Mouse (Mus musculus) WW6 (cell line): ENCODE results near the gene Mei1.
"Not testable (repeated sequence)": the region's sequence is repeated elsewhere in the genome, so short reads cannot be mapped to it uniquely, and the experiment has no call there.

ENCODE experiments used
- DNase-seq: peaks from one replicate; pipeline ENCODE4 v3.0.0-alpha.2; 2013; ENCODE audit warnings: low read depth, low spot score

The Mei1 gene

DNA sequence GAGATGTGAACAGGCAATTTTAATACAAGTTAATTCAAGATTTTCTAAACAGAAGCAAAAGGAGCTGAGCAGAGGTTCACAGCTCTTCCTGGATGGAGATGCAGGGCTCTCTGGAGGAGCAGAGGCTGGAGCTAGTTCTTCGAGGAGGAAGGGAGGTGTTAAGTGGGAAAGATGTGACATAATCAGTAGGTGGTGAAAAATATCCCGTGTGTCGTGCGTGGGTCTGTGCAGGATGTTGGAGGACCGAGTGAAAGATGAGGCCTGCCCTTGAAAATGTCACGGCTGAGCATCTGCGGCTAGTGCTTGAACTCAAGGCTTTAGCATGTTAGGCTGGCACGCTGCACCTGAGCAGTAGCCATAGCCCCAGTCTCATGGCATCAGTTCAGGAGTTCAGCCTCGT is 15.8 kb downstream of the Mei1 start:
- no peak for DNase-seq

DNA sequence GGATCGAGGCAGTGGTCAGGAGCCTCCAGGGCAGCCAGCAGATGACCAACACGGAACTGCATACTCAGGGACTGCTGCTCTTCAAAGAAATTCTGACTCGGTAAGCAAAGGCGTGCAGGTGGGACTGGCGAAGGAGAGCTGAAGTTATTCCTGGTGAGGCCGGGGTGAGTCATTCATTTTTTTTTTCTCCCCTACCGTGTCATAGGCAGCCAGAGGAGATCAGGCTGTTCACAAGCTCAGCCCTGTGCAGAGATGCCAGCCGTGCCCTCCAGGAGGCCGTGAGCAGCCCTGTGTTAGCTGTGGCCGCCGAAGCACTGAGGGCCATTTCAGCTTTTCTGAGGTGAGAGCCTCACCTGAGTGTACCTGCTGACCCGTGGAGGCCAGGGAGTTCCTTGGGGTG is 16.3 kb downstream of the Mei1 start:
- DNase-seq, result no peak

DNA sequence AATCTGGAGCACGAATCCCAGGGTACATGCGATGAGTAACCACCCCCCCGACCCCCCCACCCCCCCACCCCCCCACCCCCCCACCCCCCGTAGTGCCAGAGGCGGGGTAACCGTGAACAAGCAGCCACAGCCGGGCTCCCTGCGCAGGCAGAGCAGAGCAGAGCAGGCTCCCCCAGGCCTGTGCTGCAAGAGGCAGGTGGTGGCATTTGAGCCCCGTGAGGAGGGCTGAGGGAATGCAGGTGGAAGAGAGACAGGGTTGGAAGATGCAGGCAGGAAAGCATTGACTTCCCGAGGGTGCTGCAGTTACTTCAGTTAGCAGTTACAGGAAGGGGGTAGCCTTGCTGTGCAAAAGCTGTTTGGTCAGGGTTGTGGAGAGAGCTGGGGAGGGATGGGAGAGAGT is 17.5 kb downstream of the Mei1 start:
- DNase-seq, result no peak

DNA sequence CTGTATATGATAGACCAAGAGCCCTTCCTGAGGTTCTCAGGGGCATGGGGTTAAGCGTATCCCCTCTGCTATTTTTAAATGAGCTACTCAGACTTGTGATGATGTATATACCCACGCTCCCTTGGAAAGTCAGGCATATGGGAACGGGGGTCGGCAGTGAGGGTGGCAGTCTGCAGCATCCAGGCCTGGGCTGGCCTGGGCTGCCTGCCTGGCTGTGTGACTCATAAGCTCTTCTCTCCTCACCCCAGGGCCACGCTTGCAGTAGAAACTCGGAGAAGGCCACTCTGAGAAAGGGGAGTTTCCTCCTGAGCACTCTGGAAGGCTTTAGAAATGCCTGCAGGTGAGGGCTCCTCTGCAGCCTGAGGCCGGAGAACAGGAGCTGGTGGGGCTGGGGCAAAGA is 21.3 kb downstream of the Mei1 start:
- no peak for DNase-seq

DNA sequence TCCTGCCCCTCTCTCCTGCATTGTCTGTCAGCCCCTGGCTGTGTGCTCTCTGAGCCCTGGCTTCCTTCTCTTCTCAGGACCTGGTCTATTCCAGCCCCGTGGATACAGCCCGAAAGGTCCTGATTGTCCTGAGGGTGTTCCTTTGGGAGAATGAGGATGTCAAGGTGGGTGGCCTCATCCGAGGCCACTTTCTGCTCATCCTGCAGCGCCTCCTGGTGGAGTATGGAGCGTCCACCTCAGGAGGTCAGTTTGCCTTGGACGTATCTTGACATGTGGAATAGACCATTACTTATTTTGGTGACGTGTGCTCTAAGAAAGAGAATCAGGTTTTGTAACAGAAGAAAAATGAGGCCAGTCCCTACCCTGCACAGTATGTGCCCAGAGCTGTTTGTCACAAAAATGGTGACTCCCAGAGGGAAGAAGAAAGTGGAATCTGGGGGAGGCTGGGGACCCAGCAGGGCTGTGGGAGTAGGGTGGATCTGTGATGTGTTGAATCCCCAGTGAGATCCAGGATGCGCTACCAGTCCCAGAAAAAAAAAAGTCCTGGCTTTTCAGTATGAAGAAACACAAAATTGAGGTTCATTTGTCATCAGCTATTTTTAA is 37.3 kb downstream of the Mei1 start:
- DNase-seq, result no peak

DNA sequence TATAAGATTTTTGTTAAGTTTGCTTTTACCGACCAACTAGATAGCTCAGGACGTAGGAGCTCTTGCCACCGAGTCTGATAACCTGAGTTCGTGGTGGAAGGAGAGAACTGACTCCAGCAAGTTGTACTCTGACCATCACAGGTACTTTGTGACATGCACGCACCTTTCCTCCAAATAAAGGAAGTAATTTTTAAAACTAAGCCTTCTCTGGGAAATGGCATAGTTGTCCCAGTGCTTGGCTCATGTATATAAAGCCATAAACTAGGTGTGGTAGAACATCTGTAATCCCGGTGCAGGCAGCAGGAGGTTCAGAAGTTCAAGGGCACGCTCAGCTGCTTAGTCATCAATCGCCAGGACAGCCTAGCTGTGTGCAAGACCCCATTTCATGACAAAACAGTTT is 50.7 kb downstream of the Mei1 start:
- DNase-seq, result no peak

DNA sequence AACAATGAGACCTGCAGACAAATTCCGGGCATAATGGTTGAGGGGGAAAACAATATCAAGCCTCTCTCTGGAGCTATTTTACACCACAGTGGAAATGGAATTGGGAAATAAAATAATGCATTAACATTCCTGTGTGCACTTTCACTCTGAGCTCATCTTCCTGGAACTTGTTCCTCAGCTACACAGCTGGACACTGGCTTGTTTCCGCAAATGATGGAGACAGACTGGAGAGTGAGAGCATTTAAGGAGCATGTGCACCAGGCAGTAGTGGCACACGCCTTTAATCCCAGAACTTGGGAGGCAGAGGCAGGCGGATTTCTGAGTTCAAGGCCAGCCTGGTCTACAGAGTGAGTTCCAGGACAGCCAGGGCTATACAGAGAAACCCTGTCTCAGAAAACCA is 56.9 kb downstream of the Mei1 start:
- DNase-seq, result not testable (repeated sequence)

DNA sequence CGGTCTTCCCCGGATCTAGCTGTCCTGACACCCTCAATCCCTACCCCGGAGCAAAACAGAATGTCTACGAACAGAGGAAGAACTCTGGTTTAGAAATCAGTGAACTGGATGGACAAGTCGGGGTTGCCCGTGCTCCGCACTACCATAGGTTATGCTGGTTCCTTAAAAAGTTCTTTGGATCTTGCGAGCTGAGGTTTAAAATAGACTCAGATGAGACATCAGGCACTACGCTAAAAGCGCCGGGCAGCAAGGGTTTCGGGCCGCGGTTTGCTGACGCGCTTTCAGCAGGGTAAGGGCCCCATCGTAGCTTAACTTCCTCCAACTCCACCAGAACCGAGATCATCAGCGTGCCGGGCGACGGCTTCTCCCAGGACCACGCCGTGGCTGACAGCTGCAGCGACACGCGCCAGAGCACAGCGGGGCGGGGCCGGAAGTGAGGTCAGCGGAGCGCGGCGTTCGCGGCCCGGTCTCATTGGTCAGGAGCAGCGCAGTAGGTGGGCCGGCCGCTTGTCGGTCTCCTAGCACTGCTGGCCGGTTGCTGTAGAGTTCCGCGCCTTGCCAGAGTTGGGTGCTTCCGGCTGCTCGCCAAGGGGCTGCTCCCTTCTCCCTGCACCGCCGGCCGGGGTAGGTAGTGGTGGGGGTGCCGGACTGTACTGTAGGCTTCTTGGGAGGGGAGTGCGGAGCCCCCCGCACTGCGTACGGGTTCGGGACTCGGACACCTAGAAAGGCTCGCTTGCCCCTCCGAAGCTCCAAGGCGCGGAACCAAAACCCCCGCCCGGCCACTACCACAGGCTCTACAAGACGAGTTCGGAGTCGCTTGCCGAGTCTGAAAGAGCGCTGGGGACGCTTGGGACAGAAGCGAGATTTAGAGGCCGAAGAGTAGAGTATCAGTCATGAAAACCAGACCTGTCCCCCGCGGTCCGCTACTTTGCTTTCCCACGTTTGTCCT is 57.9 kb downstream of the Mei1 start, which contains the start of gene Ccdc134:
Gene Ccdc134, plus strand, starts transcription at position 497 of the 949 bp plus-strand sequence.
- DNase-seq, result peak; percentile 77

DNA sequence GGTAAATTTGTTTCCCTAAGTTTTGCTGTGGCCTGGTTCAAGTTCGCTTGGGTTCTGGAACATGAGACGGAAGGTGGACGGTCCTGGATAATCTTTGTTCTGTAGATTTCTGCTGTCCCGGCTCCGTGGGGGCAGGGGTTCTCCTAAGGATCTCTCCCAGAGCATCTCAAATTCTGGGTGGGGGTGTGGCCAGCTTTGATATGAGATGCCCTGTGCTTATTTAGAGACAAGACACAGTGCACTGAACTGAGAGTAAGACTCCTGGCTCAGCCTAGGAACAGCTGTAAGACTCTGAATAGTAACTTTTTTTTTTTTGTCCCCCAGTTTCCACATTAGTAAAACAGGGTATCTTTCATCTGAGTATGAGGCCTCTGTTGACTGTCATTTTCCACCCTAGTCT is 58.6 kb downstream of the Mei1 start:
- DNase-seq, result no peak

DNA sequence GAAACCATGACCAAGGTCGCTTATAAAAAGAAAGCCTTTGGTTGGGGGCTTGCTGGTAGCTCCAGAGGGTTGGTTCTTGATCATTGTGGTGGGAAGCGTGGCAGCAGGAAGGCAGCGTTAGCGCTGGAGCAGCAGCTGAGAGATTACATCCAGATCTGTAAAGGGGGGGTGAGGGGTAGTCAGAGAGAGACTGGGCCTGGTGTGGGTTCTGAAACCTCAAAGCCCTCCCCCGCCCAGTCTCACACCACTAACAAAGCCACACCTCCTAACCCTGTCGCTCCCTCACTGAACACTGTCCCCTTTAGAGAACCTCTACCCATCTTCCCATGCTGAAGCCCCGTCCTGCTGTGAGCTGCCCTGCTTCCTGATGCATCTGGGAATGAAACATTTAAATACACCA is 60.8 kb downstream of the Mei1 start:
- DNase-seq, result no peak

DNA sequence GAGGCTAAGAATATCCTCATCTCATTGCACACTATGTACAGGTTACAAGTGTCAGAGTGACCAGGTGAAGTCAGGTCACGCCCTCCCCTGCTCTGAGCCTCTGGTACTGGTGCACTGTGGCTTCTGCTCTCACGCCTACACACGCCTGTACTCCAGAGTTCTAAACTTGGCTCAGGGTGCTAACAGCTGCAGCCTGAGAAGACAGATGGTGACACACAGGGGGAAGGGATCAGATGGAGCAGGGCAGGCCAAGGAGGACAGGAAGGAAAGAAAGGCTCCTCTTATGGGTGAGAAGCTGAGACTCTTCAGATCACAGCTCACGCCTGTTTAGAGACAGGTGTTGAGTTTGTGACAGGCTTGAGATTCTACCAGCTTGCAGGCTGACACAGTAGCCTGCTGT is 65.6 kb downstream of the Mei1 start:
- DNase-seq, result no peak

DNA sequence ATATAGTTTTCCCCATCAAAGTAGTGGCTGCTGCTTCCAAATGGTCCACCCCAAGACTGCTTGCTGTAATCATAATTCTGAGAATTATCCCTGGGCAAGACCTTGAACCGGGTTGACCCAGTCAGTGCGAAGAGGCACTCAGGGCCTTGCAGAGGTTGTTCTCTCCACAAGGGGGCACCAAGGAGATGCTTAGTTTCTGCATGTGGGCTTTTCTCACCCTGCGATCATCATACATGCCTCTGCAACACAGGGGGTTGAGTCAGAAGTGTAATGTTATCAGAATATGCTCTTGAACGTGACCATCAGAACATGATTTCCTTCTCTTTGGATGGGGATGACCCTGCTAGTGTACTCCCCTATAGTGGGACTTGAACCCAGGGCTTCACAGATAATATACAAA is 68.8 kb downstream of the Mei1 start:
- DNase-seq, result no peak

DNA sequence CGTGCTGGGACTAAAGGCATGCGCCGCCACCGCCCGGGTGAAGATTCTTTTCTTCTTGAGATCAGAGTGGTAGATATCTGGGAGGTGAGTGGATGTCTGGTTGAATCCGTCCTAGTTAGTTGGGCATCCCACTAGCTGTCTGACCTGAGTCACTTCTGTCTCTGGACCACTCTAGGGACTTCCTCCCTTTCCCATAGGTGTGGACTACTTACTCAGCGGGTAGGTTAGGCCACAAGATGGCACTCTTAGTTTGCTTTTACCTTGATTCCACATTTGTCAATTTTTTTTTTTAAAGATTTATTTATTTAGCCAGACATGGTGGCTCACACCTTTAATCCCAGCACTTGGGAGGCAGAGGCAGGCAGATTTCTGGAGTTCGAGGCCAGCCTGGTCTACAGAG is 69.4 kb downstream of the Mei1 start:
- no peak for DNase-seq

DNA sequence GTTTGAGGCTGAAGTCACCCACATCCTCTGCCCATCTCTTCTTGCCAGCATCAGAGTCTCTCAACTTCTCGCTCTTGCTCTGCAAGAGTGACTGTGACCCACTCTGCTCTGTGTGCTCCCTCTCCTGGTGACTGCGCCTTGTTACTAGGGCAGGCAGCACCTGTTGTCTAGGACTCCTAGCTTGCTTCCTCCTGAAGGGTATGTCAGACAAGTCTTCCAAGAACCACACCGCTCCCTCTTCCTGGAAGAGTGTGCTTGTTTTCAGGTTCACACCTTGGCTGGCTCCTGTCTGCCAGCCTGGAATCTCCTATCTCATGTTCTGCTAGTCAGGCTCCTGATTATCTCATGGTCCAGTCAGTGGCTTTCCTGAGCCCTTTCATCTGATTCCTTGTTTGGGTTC is 70.6 kb downstream of the Mei1 start:
- no peak for DNase-seq

DNA sequence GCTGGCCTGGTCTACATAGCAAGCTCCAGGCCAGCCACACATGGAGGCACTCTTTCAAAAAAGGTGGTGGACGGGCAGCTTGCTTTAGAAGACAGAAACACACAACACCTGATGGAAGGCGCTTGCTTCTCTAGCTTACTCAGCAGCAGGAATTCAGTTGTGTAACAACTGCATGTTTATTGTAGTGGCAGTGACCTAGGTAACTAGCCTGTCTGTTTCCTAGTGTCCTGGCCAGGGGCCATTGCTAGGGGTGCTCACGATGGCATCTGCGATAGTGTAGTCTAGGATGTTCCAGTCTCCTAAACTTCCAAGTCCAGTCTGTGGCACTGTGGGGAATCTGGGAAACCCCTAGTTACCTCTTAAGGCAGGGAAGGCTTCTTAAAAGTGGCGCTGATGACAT is 74.4 kb downstream of the Mei1 start:
- no peak for DNase-seq

DNA sequence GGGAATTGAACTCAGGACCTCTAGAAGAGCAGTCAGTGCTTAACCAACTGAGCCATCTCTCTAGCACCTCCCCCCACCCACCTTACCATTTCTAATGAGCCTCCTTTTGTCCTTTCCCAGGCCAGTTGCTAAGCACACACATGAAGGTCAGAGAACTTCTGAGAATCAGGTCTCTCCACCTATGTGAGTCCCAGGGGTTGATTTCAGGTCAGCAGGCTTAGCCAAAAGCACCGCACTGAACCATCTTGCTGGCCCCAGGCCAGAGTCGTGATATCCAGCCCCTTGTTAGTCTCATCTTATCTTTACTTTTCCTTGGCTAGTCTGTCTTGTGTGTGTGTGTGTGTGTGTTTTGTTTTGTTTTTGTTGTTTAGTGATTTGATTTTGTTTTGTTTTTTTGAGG is 75.6 kb downstream of the Mei1 start:
- DNase-seq, result no peak

DNA sequence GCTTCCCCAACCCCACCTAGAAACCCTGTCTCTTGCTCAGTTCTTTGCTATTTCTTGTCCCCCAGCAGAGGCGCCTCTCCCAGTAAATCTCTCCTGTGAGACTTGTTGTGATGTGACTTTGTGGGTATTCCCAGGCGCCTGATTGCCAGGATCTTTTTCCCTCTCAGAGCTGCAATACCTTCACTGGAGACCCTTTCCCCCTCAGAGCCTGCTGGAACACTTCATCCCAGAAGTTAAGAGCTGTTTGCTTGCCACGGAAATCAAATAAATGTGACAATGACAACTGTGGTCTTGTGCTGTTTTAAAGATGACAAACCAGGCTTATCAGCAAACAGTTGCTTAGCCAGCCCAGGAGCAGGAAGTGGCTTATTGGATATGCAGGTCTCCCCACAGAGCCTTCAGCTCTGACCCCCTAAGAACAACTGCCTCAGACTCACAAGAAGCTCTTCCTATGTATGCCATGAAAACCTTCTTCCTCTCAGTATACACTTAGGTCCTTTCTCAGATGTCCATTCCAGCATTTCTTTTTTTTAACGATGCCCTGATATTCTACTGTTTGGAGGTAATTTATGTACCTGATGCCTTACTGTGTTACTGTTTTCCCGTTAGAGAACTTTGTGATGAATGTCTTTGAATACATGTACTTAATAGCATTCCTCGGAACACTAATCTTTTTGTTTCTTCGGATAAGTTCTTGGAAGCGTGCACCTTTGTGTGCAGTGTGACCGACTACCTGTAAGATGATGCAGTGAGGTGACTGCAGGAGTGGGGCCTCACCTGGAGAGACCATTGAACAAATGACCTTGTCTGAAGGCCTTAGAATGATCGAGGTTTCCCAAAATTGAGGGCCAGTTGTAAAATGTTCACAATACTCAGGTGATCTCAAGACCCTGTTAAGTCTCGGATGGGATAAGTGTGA is 76.3 kb downstream of the Mei1 start:
- DNase-seq, result no peak

DNA sequence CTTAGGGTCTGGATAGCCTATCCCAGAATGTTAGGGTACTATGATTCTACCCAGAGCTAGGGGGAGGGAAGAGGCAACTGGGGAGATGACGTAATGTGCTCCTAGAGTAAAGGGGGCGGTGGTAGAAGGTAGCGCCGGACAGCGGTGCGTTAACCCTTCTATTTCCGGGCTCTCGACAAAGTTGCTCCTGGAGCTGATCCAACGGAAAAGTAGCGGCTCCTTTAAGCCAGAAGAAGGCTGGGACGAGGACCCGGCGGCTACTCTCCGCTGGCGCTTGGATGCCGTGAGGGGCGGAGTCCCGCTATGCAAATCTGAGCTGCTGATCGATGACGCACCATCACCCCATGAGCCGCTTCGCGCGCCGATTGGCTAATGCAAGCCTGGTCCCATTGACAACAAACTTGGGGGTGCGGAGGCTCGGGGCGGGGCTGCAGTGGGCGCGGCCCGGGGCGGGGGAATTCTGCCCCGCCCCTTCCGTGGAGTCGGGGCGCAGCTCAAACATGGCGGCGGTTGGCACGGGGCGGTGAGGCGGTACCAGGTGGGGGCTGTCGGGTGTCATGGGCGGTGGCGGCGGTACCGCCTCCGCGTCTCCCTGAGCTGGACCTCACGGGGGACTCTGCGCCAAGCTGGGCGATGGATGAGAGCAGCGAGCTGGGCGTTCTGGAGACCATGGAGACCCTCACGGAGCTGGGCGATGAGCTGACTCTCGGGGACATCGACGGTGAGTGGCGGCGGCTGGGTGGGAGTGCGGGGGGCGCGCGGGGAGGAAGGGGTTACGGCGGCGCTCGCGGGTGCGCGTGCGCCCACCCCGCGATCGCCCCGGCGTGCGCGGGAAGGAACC is 77.2 kb downstream of the Mei1 start, which contains the start of gene Srebf2:
Gene Srebf2, plus strand, starts transcription at position 412 of the 841 bp plus-strand sequence.
- DNase-seq, result peak; percentile 98

DNA sequence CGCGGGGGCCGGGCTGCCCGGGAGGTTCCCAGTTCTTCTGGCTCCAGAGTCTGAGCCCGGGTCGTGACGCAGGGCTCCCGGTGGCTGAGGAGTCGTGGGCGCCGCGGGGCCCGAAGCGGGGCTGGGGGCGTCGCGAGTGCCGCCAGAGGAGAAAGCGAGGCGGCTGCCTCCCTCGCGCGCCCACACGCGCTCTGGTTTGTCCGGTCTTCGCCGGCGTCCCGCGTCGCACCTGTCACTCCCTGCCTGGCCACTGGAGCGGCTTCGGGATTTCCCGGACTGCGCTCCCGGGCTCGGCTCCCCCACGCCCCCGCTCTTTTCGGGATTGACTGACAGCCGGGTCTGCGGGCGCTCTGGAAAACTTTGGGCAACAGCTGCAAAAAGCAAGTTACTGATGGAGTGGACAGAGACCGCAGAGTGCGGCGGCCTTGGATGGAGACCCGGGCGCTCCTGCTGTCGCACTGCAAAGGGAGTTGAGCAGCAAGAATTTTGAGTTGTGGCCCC is 77.9 kb downstream of the Mei1 start:
- no peak for DNase-seq

DNA sequence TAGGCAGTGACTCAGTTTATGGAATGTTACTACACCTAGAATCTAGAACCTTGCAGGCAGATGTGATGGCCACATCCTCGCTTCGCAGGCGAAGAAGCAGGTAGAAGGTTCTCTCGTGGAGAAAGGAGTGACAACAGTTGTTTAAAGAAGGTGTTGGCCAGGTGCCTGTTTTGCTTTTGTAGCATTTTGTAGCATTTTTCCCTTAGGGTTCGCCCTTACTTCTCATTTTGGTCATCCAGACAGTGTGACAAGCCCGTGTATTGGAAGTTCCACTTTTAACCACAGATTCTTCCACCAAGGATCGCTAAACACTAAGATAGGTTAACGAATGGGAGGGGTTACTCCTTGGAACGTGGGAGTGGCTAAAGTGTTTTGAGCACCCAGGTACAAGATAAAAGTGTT is 78.7 kb downstream of the Mei1 start:
- no peak for DNase-seq

DNA sequence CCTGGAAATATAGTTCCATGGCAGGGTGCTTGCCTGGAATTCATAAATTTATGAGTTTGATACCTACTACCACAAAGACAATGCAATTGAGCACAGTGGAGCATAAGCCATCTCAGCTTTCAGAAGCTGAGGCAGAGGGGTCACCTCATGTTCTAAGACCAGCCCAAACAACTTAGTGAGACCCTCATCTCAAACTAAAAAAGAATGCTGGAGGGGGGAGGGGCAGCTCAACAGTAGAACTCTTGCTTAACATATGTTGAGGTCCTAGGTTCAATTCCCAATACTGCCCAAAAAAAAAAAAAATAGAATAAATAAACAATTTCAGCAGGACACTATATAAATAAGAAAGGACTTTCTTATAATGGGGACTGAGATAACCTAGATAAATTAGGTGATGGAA is 80.2 kb downstream of the Mei1 start:
- no peak for DNase-seq
